Mouse (Mus musculus): ENCODE results near the gene Prkab1. TPM values are rescaled to one million over a fixed set of nuclear protein-coding genes. Genes with fewer than 3 reads are reported as not detected.

Prkab1 gene
- polyA plus RNA-seq (2016; fragmentation: Nextera tagmentation; extraction: Ambion mirVana): 73.2 and 73.7 TPM in 2 replicates

DNA sequence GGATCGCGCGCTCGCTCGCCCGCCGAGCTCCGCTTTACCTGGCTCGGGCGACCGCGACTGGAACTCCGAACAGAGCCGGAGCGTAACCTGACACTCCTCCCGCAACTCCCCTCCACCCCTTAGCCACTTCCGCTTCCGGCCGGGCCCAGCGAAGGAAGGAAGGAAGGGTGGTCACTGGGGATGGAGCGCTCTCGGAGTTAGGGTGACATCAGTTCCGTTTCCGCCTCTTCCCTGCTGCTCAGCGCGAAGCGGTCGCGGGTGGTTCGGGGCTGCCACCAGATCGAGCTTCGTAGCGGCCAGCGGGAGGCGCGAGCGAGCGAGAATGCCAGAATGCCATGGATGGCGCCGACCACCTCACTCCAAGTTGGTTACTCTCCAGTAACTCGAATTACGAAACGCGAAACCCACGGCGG lies at the start of gene Prkab1:
Gene Prkab1, minus strand, starts transcription at position 182 of the 413 bp plus-strand sequence.
- Histone ChIP-seq H3K4me3 (peak within 1 kb of the TSS; percentile 65), H3K27ac (peak within 1 kb of the TSS; percentile 85), H3K4me1 (peaks cover 12% of the 10 kb centered on the region), H3K4me2 (replicated peaks) (peak within 1 kb of the TSS; percentile 83), H3K36me3 (peaks cover 29% of the 10 kb centered on the region), H3K9me3 (no peaks in the 10 kb centered on the region), H3K27me3 (no peaks in the 10 kb centered on the region), H3K9ac (peak within 1 kb of the TSS; percentile 73)
- WGBS: under 1% methylated on average over 46 of the region's 46 CpGs
- peak; percentile 98 for ATAC-seq (ENCODE audit: insufficient number of reproducible peaks, insufficient read depth, low FRiP score, low TSS enrichment)

DNA sequence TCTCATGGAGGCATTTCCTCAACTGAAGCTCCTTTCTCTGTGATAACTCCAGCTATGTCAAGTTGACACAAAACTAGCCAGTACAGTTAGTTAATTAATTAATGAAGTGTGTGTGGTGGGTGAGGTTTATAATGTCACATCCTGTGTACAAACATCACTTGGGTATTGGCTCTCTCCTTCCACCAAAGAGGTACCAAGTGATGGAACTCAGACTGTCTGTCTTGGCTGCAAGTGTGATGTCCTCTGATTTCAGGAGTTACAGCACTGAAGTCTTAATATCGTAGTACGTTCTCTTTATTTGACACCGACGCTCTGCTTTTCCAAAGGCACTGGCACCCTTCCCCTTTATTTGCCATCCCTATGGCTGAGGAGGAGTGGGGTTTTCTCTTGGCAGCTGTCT lies 45.3 kb upstream of the Prkab1 start:
- 95% methylated on average over 4 of the region's 4 CpGs for WGBS
- H3K9me3 ChIP-seq: no peaks in the 10 kb centered on the region
- H3K4me2 ChIP-seq (replicated peaks): no peak overlapping the region
- H3K4me3 ChIP-seq: no peak overlapping the region
- no peak overlapping the region for H3K27ac ChIP-seq
- no peaks in the 10 kb centered on the region for H3K27me3 ChIP-seq
- no peak for ATAC-seq (ENCODE audit: insufficient number of reproducible peaks, insufficient read depth, low FRiP score, low TSS enrichment)
- no peaks in the 10 kb centered on the region for H3K4me1 ChIP-seq
- H3K9ac ChIP-seq: no peak overlapping the region
- H3K36me3 ChIP-seq: no peaks in the 10 kb centered on the region

DNA sequence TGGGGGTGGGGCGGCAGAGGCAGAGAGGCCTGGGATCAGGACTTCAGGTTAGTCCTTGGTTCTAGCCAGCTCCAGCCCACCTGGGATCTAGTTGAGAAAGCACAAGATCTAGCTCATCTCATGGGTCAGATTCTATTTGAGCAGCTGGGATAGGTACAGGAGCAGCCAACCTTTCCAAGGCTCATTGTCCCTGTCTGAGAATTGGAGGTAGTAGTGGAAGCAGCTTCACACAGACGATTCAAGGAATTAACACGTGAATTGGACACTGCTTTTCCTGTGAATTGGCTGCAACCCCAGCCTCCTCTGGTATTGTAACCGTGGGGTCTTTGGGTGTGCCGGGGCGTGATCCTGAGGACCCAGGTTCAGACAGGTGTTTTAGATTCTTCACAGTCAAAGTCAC lies 28.5 kb upstream of the Prkab1 start:
- Histone ChIP-seq H3K27ac (no peak overlapping the region), H3K4me2 (replicated peaks) (no peak overlapping the region), H3K27me3 (no peaks in the 10 kb centered on the region), H3K36me3 (no peaks in the 10 kb centered on the region), H3K4me3 (no peak overlapping the region), H3K9me3 (no peaks in the 10 kb centered on the region), H3K4me1 (no peaks in the 10 kb centered on the region), H3K9ac (no peak overlapping the region)
- ATAC-seq (ENCODE audit: insufficient number of reproducible peaks, insufficient read depth, low FRiP score, low TSS enrichment): no peak
- WGBS: 50% methylated on average over 6 of the region's 6 CpGs

DNA sequence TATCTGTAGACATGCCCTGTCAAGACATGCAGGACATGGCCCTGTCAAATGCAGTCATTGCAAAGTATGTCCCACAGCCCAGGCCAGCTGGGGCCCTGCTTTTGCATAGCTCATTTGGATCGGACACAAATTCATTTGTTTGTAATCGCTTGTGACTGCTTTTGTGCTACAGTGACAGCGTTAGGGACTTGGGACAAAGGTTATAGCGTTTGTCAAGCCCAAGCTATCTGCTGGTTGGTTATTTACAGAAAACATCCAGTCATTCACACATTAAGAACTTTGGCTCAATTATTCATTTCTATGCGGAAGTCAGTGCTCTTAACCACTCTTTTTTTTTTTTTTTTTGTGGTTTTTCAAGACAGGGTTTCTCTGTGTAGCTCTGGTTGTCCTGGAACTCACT lies 27.9 kb upstream of the Prkab1 start:
- Histone ChIP-seq H3K4me1 (no peaks in the 10 kb centered on the region), H3K36me3 (no peaks in the 10 kb centered on the region), H3K4me3 (no peak overlapping the region), H3K4me2 (replicated peaks) (no peak overlapping the region), H3K27me3 (no peaks in the 10 kb centered on the region), H3K9me3 (no peaks in the 10 kb centered on the region), H3K27ac (no peak overlapping the region), H3K9ac (no peak overlapping the region)
- no peak for ATAC-seq (ENCODE audit: insufficient number of reproducible peaks, insufficient read depth, low FRiP score, low TSS enrichment)
- 81% methylated on average over 5 of the region's 5 CpGs for WGBS

DNA sequence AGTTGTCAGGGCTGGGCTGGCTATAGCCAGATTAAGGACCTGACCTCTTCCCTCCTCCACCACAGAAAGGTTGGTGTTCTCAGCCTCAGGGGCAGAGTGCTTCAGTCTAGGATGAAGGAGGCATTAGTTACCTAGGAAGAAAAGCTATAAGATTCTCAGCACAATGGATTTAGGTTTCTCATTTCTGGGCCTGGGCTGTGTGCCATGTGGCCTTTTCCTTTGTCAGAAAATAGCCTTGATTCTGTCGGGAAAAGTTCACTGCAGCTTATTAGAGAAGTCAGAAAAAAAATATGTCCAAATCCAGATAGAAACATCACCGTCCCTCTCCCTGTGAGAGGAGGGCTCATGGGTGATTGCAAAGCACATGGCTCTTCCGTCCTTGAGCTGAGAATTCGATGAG lies 25.5 kb upstream of the Prkab1 start:
- no peak for ATAC-seq (ENCODE audit: insufficient number of reproducible peaks, insufficient read depth, low FRiP score, low TSS enrichment)
- Histone ChIP-seq H3K9me3 (no peaks in the 10 kb centered on the region), H3K4me1 (no peaks in the 10 kb centered on the region), H3K27ac (no peak overlapping the region), H3K27me3 (no peaks in the 10 kb centered on the region), H3K4me3 (no peak overlapping the region), H3K9ac (no peak overlapping the region), H3K4me2 (replicated peaks) (no peak overlapping the region), H3K36me3 (no peaks in the 10 kb centered on the region)
- 75% methylated on average over 4 of the region's 4 CpGs for WGBS

DNA sequence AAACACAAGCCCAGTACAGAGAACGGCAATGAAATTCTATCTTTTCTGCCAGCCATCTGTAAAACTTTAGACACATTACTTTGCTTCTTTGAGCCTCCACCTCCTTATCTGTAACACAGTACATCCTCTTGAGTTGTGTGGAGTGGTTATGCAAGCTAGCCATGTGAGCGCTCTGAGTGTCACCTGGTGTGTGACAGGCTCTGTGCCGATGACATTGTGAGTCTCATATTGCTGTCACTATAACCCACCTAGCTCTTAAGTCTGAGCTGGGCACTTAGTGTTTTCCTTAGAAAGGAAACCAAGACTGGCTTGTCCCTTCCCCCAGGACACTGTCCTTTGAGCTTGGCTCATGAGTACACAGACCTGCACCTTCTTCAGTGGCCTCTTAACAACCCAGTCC lies 24.0 kb upstream of the Prkab1 start:
- no peaks in the 10 kb centered on the region for H3K4me1 ChIP-seq
- no peaks in the 10 kb centered on the region for H3K9me3 ChIP-seq
- no peaks in the 10 kb centered on the region for H3K27me3 ChIP-seq
- no peak for ATAC-seq (ENCODE audit: insufficient number of reproducible peaks, insufficient read depth, low FRiP score, low TSS enrichment)
- WGBS: 91% methylated on average over 3 of the region's 3 CpGs
- H3K27ac ChIP-seq: no peak overlapping the region
- H3K9ac ChIP-seq: no peak overlapping the region
- H3K4me3 ChIP-seq: no peak overlapping the region
- H3K4me2 ChIP-seq (replicated peaks): no peak overlapping the region
- H3K36me3 ChIP-seq: no peaks in the 10 kb centered on the region

DNA sequence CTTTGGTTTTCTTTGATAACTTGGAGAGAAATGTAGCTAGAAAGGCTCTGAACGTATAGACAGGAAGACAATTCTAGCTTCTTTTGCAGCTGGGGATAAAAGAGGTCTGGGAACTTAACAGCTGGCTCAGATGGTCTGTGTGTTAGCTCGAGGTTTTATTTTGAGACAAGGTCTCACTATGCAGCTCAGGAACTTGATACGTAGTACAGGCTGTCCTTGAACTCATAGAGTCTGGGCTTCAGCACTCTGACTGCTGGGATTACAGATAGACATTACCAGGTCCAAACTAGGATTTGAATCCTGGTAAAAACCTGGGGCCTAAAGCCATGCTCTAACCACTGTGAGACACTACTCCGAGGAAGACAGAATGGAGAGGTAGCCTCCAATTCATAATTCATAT lies 21.9 kb upstream of the Prkab1 start:
- no peak overlapping the region for H3K27ac ChIP-seq
- no peaks in the 10 kb centered on the region for H3K9me3 ChIP-seq
- H3K4me2 ChIP-seq (replicated peaks): no peak overlapping the region
- H3K4me1 ChIP-seq: no peaks in the 10 kb centered on the region
- WGBS: 78% methylated on average over 4 of the region's 4 CpGs
- H3K4me3 ChIP-seq: no peak overlapping the region
- no peaks in the 10 kb centered on the region for H3K36me3 ChIP-seq
- ATAC-seq (ENCODE audit: insufficient number of reproducible peaks, insufficient read depth, low FRiP score, low TSS enrichment): no peak
- no peak overlapping the region for H3K9ac ChIP-seq
- H3K27me3 ChIP-seq: no peaks in the 10 kb centered on the region

DNA sequence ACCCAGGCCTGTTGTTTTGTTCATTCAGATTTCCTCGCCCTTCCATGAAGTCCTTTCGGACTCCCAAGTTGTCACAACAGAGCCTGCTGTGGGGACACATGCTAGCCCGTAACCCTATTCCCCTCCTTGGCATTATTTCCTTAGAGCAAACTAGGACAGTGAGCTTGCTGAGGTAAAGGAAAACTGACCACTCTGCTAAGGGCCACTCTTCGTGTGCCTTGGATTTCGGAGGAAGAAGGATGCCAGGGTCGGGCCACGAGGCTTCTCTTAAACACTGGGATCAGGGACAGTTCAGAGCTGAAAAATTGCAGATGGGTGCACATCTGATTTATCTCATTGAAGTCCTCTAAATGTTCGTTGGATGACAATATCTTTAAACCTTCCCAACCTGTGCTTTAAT lies 21.3 kb upstream of the Prkab1 start:
- WGBS: 85% methylated on average over 8 of the region's 8 CpGs
- no peaks in the 10 kb centered on the region for H3K27me3 ChIP-seq
- ATAC-seq (ENCODE audit: insufficient number of reproducible peaks, insufficient read depth, low FRiP score, low TSS enrichment): no peak
- H3K9me3 ChIP-seq: no peaks in the 10 kb centered on the region
- no peaks in the 10 kb centered on the region for H3K36me3 ChIP-seq
- no peak overlapping the region for H3K27ac ChIP-seq
- H3K4me2 ChIP-seq (replicated peaks): no peak overlapping the region
- no peaks in the 10 kb centered on the region for H3K4me1 ChIP-seq
- H3K9ac ChIP-seq: no peak overlapping the region
- no peak overlapping the region for H3K4me3 ChIP-seq

DNA sequence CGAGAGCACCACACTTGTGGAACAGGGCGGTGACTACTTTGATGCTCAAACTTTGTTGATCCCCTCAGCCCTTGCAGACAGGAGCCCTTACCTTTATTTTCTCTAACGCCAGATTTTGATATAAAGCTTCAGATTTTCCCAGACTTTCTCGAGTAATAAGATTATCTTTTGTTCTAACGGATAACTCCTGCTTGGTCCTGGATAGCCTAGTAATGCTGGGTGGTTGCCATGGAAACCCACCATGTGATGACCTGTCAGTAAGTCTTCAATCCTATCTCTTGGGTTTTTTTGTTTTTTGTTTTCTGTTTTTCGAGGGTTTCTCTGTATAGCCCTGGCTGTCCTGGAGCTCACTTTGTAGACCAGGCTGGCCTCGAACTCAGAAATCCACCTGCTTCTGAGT lies 17.9 kb upstream of the Prkab1 start:
- H3K4me2 ChIP-seq (replicated peaks): no peak overlapping the region
- H3K36me3 ChIP-seq: no peaks in the 10 kb centered on the region
- H3K27me3 ChIP-seq: no peaks in the 10 kb centered on the region
- no peaks in the 10 kb centered on the region for H3K4me1 ChIP-seq
- no peak overlapping the region for H3K27ac ChIP-seq
- no peaks in the 10 kb centered on the region for H3K9me3 ChIP-seq
- no peak overlapping the region for H3K4me3 ChIP-seq
- no peak for ATAC-seq (ENCODE audit: insufficient number of reproducible peaks, insufficient read depth, low FRiP score, low TSS enrichment)
- 81% methylated on average over 7 of the region's 7 CpGs for WGBS
- no peak overlapping the region for H3K9ac ChIP-seq

DNA sequence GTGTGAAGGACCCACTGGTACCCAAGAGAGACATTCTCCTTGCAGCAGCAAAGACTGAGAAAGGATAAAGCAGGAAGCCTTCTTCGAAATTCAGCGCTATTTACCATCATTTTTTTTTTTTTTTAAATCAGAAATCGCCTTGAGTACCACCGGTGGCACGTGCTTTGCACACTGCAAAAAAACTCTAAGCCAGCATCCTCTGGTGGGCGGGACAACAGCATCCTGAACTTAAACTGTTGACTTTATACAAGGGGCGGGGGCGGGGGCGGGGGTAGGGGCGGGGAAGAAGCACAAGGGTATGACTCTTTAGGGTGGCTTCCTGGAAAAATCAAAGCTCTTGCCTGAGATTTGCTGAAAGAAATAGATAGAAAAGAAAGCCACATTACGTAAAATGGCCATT lies 15.4 kb upstream of the Prkab1 start:
- H3K4me3 ChIP-seq: no peak overlapping the region
- 26% methylated on average over 11 of the region's 11 CpGs for WGBS
- H3K4me2 ChIP-seq (replicated peaks): peak overlapping the region; percentile 30
- H3K27me3 ChIP-seq: no peaks in the 10 kb centered on the region
- no peaks in the 10 kb centered on the region for H3K36me3 ChIP-seq
- ATAC-seq (ENCODE audit: insufficient number of reproducible peaks, insufficient read depth, low FRiP score, low TSS enrichment): no peak
- no peaks in the 10 kb centered on the region for H3K4me1 ChIP-seq
- H3K27ac ChIP-seq: no peak overlapping the region
- H3K9me3 ChIP-seq: no peaks in the 10 kb centered on the region
- no peak overlapping the region for H3K9ac ChIP-seq

DNA sequence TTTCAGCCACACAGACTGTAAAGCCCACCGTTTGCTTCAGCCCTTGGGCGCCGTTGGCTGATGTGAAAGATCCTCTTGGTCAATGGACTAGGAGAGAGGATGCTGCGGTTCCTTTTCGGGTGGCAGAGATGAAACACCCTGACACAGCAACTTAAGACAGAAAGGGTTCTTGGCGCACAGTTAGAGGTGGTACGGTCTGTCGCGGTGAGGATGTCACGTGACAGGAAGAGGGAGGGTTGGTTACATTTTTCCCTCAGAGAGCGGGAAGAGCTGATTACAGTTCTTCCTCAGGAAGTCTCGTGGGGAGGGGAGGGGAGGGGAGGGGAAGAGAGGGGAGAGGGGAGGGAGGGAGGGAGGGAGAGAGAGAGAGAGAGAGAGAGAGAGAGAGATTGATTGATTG lies 13.4 kb upstream of the Prkab1 start:
- H3K27ac ChIP-seq: no peak overlapping the region
- 56% methylated on average over 12 of the region's 12 CpGs for whole genome bisulfite sequencing
- H3K4me3 ChIP-seq: no peak overlapping the region
- H3K9ac ChIP-seq: no peak overlapping the region
- no peak overlapping the region for H3K4me2 ChIP-seq (replicated peaks)
- no peaks in the 10 kb centered on the region for H3K9me3 ChIP-seq
- no peaks in the 10 kb centered on the region for H3K27me3 ChIP-seq
- no peaks in the 10 kb centered on the region for H3K36me3 ChIP-seq
- H3K4me1 ChIP-seq: no peaks in the 10 kb centered on the region
- no peak for ATAC-seq (ENCODE audit: insufficient number of reproducible peaks, insufficient read depth, low FRiP score, low TSS enrichment)

DNA sequence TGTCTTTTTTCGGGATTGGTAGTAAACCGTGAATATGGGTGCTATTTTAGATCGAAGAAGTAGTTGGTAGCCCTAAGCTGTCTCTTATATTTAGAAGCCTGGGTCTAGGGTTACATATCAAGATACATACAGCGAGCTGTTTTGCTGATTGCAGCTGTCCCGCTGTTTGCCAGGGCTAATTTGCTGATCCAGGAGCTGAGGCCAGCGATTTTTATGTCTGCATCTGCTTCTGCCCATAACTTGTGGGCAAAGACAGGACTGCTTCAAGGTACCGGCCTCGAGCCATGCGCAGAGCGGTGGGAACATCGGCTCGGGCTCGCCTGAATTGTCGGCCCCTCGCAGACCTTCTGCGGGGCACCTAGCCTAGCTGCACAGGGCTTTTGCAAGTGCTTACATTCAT lies 12.2 kb upstream of the Prkab1 start:
- H3K9ac ChIP-seq: no peak overlapping the region
- no peaks in the 10 kb centered on the region for H3K36me3 ChIP-seq
- no peak for ATAC-seq (ENCODE audit: insufficient number of reproducible peaks, insufficient read depth, low FRiP score, low TSS enrichment)
- 54% methylated on average over 16 of the region's 16 CpGs for WGBS
- no peak overlapping the region for H3K4me2 ChIP-seq (replicated peaks)
- no peaks in the 10 kb centered on the region for H3K27me3 ChIP-seq
- no peak overlapping the region for H3K4me3 ChIP-seq
- no peaks in the 10 kb centered on the region for H3K4me1 ChIP-seq
- H3K9me3 ChIP-seq: no peaks in the 10 kb centered on the region
- H3K27ac ChIP-seq: no peak overlapping the region

DNA sequence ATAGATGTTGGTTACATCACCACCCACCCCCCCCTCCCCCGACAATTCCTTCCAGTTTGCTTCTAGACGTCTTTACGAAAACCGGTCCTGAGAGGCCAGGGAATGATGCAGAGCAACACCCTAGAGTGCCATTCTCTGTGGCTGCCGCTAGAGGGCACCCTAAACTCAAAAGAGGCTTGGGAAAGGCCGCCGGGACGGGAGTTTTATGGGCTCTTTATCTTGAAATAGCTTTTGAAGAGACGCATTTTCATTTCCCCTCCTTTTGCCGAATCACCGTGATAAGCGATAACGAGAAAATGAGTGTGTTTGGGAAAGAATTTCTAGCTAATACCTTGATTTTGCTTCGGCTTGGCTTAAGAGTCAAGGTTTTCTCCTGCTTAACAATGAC lies 6.9 kb upstream of the Prkab1 start:
- Histone ChIP-seq H3K4me1 (peaks cover 5% of the 10 kb centered on the region), H3K27ac (no peak overlapping the region), H3K9me3 (no peaks in the 10 kb centered on the region), H3K9ac (no peak overlapping the region), H3K4me2 (replicated peaks) (peak overlapping the region; percentile 36), H3K27me3 (0 out of 2 replicates have a peak, but pooled peaks cover 3% of the 10 kb centered on the region), H3K4me3 (no peak overlapping the region), H3K36me3 (no peaks in the 10 kb centered on the region)
- no peak for ATAC-seq (ENCODE audit: insufficient number of reproducible peaks, insufficient read depth, low FRiP score, low TSS enrichment)
- 3% methylated on average over 14 of the region's 14 CpGs for WGBS
